Mouse (Mus musculus) skeletal muscle tissue, adult 2 months (tissue): ENCODE results near the gene Efcab12.
"Not testable (repeated sequence)": the region's sequence is repeated elsewhere in the genome, so short reads cannot be mapped to it uniquely, and the experiment has no call there.

ENCODE experiments used
- DNase-seq: peaks from one replicate; pipeline ENCODE4 v3.0.0-alpha.2; 2012; ENCODE audit warnings: low read depth, low spot score

Gene Efcab12

GRCm38 (mm10) chr6:115838161-115838597 lies at the start of gene Efcab12:
Gene Efcab12 (minus strand): TSS chr6:115838412.
- DNase-seq, result no peak

GRCm38 (mm10) chr6:115886894-115887293 lies 48.7 kb upstream of the Efcab12 start:
- DNase-seq, result no peak

GRCm38 (mm10) chr6:115884018-115884417 lies 45.8 kb upstream of the Efcab12 start:
- no peak for DNase-seq

DNA sequence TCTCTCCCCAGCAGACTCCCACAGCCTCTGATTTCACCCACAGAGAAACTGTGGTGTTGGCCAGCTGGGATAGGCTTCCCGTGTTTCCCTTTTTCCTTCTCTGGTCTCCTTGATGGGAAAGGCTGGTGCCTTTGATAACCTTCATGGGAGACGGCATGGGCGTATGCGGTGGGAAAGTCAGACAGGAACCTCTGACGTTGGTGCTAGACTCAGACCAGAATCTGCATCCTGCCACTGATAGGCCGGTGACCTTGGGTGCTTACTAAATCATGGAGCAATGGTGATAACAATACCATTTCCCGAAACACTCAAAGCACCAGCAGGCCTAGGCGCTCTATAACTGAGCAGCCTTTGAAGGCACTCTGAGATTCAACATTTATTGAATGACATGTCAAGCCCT lies 42.5 kb upstream of the Efcab12 start:
- DNase-seq, result no peak

DNA sequence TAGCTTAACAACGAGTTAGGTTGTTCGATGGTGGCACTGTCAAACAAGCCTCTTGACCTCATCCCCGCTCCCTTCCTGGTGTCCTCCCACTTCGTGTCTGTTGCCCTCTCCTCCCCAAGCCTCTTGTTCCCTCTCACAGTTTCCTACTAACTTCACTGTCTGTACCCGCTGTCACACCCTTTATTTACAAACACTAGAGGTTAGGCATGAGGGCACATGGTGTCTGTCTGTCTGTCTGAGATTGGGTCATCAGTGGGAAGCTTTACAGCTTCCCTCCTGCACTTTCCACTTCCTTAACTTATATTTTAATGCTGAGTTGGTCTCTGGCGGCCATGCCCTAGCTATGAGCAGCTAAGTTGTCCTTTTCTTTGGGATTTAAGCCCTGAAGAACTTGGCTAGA lies 41.5 kb upstream of the Efcab12 start:
- no peak for DNase-seq

DNA sequence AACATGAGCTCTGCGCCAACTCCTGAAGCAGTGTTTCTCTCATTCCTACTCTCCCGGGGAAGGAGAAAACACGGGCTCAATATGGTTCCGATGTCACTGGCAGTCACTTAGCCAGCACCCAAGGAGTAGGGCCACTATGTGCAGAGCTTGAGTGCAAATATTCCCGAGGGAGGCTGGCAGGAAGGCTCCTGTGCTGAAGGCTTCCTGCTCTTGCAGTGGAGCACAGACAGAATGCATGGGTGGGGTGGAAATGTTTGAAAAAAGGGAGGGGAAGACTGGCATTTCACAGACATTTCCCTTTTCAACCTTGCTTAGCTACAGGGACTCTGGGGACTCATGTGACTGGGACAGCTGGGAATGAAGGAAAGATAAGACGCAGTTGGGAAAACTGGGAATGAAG lies 40.5 kb upstream of the Efcab12 start:
- DNase-seq, result no peak

DNA sequence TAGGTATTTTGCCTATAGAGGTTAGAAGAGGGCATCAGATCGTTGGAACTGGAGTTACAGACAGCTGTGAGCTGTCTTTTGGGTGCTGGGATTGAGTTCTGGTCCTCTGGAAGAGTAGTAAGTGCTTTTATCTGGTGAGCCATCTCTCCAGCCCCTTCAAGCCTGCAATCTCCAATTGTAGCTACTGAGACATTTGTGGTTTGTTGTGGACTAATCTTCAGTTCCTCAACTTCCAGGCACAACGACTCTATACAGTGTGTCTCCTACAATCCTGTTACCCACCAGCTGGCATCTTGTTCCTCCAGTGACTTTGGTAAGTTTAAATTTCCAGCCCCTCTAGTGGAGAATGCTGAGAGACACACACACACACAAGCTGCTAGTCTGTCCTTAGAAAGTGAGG lies 39.0 kb upstream of the Efcab12 start:
- no peak for DNase-seq

GRCm38 (mm10) chr6:115871318-115871717 lies 33.1 kb upstream of the Efcab12 start:
- not testable (repeated sequence) for DNase-seq

DNA sequence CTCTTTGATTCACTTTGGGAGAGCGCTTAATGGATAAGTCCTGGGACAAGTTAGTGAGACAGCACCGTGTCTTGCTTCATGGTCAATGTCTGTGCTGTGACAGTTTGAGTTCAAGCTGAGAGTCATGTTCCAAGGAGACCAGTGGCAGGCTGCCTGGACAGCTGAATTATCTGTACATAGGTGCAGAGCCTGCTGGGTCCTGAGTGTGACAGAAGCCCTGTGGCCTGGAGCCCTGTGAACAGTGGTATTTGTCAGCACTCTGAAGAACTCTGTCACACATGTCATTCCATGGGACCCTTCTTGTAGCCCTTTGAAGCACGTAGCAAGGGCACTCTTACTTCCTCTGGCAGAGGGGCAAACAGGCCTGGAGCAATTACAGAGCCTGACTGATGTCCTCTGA lies 28.9 kb upstream of the Efcab12 start:
- not testable (repeated sequence) for DNase-seq

DNA sequence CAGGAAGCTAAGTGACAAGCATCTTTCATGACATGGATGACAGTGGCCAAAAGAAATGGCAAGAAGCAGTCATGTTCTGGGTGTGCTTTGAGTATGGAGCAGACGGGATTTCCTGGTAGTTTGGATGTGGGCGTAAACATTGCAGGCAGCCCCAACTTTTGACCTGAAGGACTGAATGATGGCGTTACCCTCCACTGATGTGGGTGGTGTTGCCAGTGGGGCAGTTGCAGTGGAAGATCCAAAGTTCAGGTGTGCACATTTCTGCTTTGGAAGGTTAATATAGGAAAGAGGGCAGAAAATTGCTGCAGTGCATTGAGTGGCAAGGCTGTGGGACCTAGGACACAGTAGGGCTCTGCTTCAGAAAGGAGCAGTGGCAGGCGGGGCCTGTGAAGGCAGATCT lies 27.0 kb upstream of the Efcab12 start:
- DNase-seq, result no peak

- no peak for DNase-seq
Measured at GRCm38 (mm10) chr6:115863340-115863841, 25.2 kb upstream of the Efcab12 start.

DNA sequence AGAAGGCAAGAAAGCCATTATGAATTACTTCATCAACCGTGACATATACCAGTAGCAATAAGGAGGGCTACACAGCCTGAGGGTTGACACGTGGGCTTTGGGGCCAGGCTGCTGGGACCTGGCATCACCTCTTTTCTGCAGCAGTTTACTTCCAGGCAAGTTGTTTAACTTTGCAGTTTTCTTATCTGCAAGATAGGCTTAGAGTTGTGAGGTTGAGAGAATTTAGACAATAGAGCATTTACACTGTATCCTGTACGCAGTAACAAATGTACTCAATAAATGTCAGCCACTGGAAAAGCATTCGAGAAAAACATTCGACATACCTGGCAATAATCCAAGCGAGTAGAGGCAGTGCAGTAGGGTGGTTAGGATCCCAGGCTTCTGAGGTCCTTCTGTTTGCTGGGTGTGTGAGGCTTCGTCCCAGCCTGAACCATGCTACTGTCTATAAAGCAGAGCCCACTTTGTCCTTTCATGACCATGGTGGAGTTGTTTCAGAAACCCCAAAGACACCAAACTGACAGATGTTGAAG lies 21.9 kb upstream of the Efcab12 start:
- no peak for DNase-seq

DNA sequence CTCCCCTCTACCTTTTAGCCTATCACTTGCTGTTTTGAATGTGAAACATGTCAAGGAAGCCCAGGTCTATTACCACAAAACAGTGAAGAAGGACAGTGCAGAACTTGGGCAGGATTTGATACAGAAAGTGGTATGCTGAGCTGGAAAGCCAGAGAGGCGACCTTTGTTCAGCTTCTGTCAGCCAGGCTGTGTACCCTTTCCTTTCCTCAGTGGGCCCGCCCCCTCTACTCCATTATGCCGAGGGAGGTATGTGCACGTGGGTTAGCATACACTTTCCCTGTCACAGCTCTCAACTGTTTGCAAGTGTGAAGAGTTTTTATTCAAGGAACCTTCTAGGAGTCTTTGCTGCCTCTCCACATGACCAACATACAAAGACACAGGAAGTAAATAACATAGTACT lies 21.0 kb upstream of the Efcab12 start:
- no peak for DNase-seq

DNA sequence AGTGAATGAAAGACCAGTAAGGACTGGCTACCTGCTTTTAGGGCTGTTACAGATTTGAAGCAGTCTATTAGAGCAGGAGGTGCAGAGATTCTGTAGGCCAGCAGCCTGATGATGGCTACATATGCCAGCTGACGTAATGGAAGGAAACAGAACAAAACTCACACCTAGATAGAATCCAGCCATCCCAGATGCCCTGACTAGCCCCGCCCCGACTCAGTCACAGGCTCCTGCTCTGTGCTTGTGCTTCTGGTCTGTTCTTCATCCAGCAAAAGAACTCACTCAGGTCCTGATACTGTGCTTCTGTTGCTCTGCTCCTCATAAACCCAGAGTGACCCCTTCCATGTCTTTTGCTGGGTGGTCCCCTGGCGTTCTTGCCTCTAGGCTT lies 18.1 kb upstream of the Efcab12 start:
- no peak for DNase-seq

GRCm38 (mm10) chr6:115855733-115856360 lies 17.6 kb upstream of the Efcab12 start:
- no peak for DNase-seq

GRCm38 (mm10) chr6:115854432-115854831 lies 16.2 kb upstream of the Efcab12 start:
- DNase-seq, result no peak

- no peak for DNase-seq
Measured at GRCm38 (mm10) chr6:115853985-115854384, 15.8 kb upstream of the Efcab12 start.

DNA sequence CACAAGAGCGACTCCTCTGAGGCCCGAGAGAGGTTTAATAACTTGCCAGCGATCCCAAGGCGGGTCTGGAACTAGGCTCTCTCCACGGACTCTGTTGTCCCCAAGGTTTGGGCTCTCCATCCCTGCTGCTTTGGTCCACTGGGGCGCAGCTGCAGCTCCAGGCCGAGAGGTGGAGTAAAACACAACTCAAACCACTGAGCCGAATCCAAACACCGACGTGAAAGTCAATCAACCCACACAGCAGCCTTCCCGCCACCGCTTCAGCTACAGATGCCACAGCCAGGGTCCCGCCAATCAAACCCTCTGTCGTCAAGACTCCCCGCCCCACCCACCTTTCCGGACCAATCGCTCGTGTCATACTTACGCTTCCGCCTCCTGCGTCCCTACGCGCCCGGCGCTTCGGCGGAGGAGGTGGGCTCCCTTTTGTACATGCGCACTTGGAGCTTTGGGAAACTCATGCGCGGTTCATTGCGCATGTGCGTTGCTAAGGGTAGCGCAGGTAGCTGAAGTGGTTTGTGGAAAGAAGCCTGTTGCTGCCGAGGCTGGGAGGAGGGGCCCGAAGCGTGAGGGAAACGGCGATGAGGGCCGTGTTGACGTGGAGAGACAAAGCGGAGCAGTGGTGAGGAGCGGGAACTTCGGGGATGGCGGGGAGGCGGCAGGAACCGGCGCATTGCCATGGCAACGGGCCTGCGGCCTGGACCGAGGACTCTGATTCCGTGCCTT lies 15.0 kb upstream of the Efcab12 start, which contains the start of the genes Mbd4 and Ift122:
TSS of gene Mbd4 (minus strand) at position 281 of the 723 bp plus-strand sequence.
TSS of gene Ift122 (plus strand) at position 380 of the 723 bp plus-strand sequence.
- DNase-seq, result peak; percentile 99

GRCm38 (mm10) chr6:115852446-115853090 lies 14.4 kb upstream of the Efcab12 start:
- DNase-seq, result no peak

DNA sequence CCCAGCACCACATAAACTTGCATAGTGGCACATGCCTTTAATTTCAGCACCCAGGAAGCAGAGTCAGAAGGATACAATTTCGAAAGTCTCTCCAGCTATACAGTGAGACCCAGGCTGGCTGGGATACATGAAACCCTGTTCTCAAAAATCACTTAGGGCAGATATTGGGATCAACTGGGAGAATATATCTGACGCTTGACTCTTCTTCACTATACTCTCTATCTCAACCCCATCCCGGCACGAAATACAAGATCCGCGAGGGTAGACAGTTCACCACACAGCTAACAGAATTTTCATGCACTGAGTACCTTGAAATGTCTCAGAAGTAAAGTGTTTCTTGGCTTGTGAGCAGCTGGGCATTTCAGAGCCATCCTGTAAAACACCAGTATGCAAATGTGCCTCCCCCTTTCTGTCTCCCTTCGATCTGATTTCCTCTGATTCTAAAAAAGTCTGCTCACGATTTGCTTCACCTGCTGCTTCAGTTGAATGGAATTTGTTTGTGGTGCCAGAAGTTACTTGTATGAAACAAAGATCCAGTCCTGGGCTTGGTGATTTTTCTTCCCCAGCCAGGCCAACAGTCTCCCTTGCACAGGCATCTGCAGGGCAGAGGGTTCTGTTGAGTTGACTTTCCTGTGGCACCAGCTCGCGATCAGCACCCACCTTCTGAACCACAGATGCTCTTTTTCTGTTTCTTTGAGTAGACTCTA lies 10.5 kb upstream of the Efcab12 start:
- DNase-seq, result no peak

- DNase-seq, result peak; percentile 52
Measured at GRCm38 (mm10) chr6:115846640-115847411, 8.6 kb upstream of the Efcab12 start.
